Mouse (Mus musculus) G1E (cell line): ENCODE results near the gene Traf3ip1.

Source experiments
- CTCF ChIP-seq: IDR thresholded peaks from 2 replicates; pipeline ENCODE4 v1.5.1; 2012; ENCODE audit warnings: low read depth, low read length, inconsistent platforms, mixed read lengths
- GATA1 ChIP-seq: IDR thresholded peaks from 2 replicates; pipeline ENCODE4 v1.6.1; 2012; ENCODE audit warnings: borderline replicate concordance, low read length, inconsistent platforms, mixed read lengths
- TAL1 ChIP-seq: conservative IDR thresholded peaks from 2 replicates; pipeline ENCODE4 v1.6.1; 2012; ENCODE audit warnings: low read depth, low read length, inconsistent platforms, mixed read lengths

DNA sequence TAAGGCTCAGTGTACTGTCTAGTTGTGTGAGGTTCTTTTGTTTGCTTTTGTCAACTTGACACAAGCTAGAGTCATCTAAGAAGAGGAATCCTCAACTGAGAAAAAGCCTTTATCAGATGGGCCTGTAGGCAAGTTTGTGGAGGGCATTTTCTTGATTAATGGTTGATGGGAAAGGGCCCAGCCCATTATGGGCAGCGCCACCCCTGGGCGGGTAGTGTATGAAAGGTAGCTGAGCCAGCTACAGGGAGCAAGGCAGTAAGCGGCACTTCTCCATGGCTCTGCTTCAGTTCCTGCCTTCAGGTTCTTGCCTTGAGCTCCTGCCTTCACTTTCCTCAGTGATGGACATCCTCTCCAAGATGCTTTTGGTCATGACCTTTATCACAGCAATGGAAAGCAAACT lies 8.3 kb upstream of the Traf3ip1 start:
- TF ChIP-seq CTCF (no peak), TAL1 (no peak), GATA1 (no peak)
